Mouse (Mus musculus) thymus, adult 2 months (tissue): ENCODE data around the gene Trappc3. TPM values are rescaled to one million over a fixed set of nuclear protein-coding genes. Genes with fewer than 3 reads are reported as not detected.
A peak's percentile ranks its signal among the peaks of the same experiment; 100 is the strongest.

Experiments
- DNase-seq: peaks from one replicate; pipeline ENCODE4 v3.0.0; 2021
- H3K27ac ChIP-seq: fragments of 200-500 bp; 2 replicates; pipeline ENCODE4 v1.5.1; 2012; ENCODE audit warnings: low read length, control low read depth; ENCODE audit not compliant: control insufficient read depth, insufficient read depth
- H3K27me3 ChIP-seq: fragments of 200-500 bp; 2 replicates; pipeline ENCODE4 v1.6.1; 2012; ENCODE audit warnings: mild to moderate bottlenecking, low read length, moderate library complexity, mixed read lengths; ENCODE audit not compliant: control insufficient read depth, insufficient read depth
- H3K36me3 ChIP-seq: fragments of 200-500 bp; 2 replicates; pipeline ENCODE4 v1.6.1; 2012; ENCODE audit warnings: mild to moderate bottlenecking, low read length, moderate library complexity; ENCODE audit not compliant: control insufficient read depth, insufficient read depth
- H3K4me1 ChIP-seq: fragments of 200-500 bp; replicated peaks from 2 replicates; pipeline ENCODE4 v1.6.1; 2012; ENCODE audit warnings: low read length; ENCODE audit not compliant: control insufficient read depth, insufficient read depth
- H3K4me3 ChIP-seq: fragments of 200-500 bp; 2 replicates; pipeline ENCODE4 v1.5.1; 2012; ENCODE audit warnings: mild to moderate bottlenecking, low read length, control low read depth, moderate library complexity; ENCODE audit not compliant: control insufficient read depth, insufficient read depth
- CTCF ChIP-seq: fragments of 200-500 bp; IDR thresholded peaks from 2 replicates; pipeline ENCODE4 v1.5.1; 2012; ENCODE audit warnings: mild to moderate bottlenecking, control low read depth, low read length, moderate library complexity, borderline replicate concordance; ENCODE audit not compliant: control insufficient read depth, poor library complexity, insufficient read depth; ENCODE audit errors: extremely low read depth
- POLR2A ChIP-seq: fragments of 200-500 bp; IDR thresholded peaks from 2 replicates; pipeline ENCODE4 v1.6.1; 2012; ENCODE audit warnings: mild to moderate bottlenecking, low read length, control low read depth, moderate library complexity; ENCODE audit not compliant: control insufficient read depth, poor library complexity, insufficient read depth; ENCODE audit errors: extremely low read depth
- WGBS: fragments of 180-500 bp; shearing (Covaris S2); methylation state at CpG from one replicate; pipeline ENCODE4 v1.1.7; 2018; 5-methylcytosine and 5-hydroxymethylcytosine counted together
- polyA plus RNA-seq: library from polyadenylated mRNA; depleted of rRNA; stranded (reverse); fragments of >200 nt; gene quantifications from 2 replicates; pipeline ENCODE4 v1.2.3, GENCODE M21; 2012

Gene Trappc3
- polyA plus RNA-seq, 1 experiment: 55.1 TPM

GRCm38 (mm10) chr4:126290314-126290713, 28.2 kb downstream of the Trappc3 start:
- TF ChIP-seq CTCF: no peak
- no peak for TF ChIP-seq POLR2A
- WGBS: 88% methylated on average over 8 of the region's 8 CpGs
- Histone ChIP-seq H3K27me3 (peaks cover 7% of the 10 kb centered on the region; the same call in 1 of the 2 replicates), H3K36me3 (no peaks in the 10 kb centered on the region), H3K4me1 (no peaks in the 10 kb centered on the region), H3K27ac (no peak overlapping the region), H3K4me3 (no peak overlapping the region)
- DNase-seq: no peak

GRCm38 (mm10) chr4:126291196-126291595, 29.1 kb downstream of the Trappc3 start:
- Histone ChIP-seq H3K27me3 (peaks cover 7% of the 10 kb centered on the region; the same call in 1 of the 2 replicates), H3K36me3 (no peaks in the 10 kb centered on the region), H3K4me3 (no peak overlapping the region), H3K27ac (no peak overlapping the region), H3K4me1 (no peaks in the 10 kb centered on the region)
- DNase-seq: no peak
- TF ChIP-seq CTCF (no peak), POLR2A (no peak)
- WGBS: 75% methylated on average over 13 of the region's 13 CpGs

- Histone ChIP-seq H3K27me3 (peaks cover 4% of the 10 kb centered on the region; the same call in 1 of the 2 replicates), H3K36me3 (no peaks in the 10 kb centered on the region), H3K27ac (no peak overlapping the region), H3K4me3 (no peak overlapping the region), H3K4me1 (peaks cover 11% of the 10 kb centered on the region)
- 91% methylated on average over 6 of the region's 6 CpGs for WGBS
- DNase-seq: no peak
- no peak for TF ChIP-seq CTCF
- TF ChIP-seq POLR2A: no peak
These were observed 33.0 kb downstream of the Trappc3 start for GRCm38 (mm10) chr4:126295152-126295551.

- Histone ChIP-seq H3K4me3 (no peak overlapping the region), H3K4me1 (peaks cover 18% of the 10 kb centered on the region), H3K36me3 (no peaks in the 10 kb centered on the region), H3K27me3 (peaks cover 4% of the 10 kb centered on the region), H3K27ac (no peak overlapping the region)
- no peak for DNase-seq
- TF ChIP-seq CTCF (no peak), POLR2A (no peak)
- 68% methylated on average over 4 of the region's 4 CpGs for WGBS
These were observed 33.8 kb downstream of the Trappc3 start for GRCm38 (mm10) chr4:126295937-126296336.

GRCm38 (mm10) chr4:126296617-126297101, 34.5 kb downstream of the Trappc3 start:
- TF ChIP-seq CTCF (no peak), POLR2A (no peak)
- peaks cover 10% of the 10 kb centered on the region for H3K27me3 ChIP-seq
- 2% methylated on average over 34 of the region's 34 CpGs for WGBS
- H3K36me3 ChIP-seq: no peaks in the 10 kb centered on the region
- peaks cover 20% of the 10 kb centered on the region for H3K4me1 ChIP-seq
- DNase-seq: no peak
- no peak overlapping the region for H3K27ac ChIP-seq
- peak overlapping the region; percentile 3 for H3K4me3 ChIP-seq

GRCm38 (mm10) chr4:126300916-126301583, 38.9 kb downstream of the Trappc3 start:
- H3K4me3 ChIP-seq: no peak overlapping the region; the same call in 1 of the 2 replicates
- no peak for DNase-seq
- peaks cover 15% of the 10 kb centered on the region for H3K27me3 ChIP-seq
- TF ChIP-seq POLR2A (no peak), CTCF (no peak)
- peaks cover 20% of the 10 kb centered on the region for H3K4me1 ChIP-seq
- WGBS: 2% methylated on average over 50 of the region's 50 CpGs
- H3K27ac ChIP-seq: no peak overlapping the region
- no peaks in the 10 kb centered on the region for H3K36me3 ChIP-seq
